Mouse (Mus musculus) lung, postnatal 25 days (tissue): Measurements from ENCODE around the gene Rbm26.

Experiments
- DNase-seq: peaks from one replicate; pipeline ENCODE4 v3.0.0; 2022; ENCODE audit warnings: low spot score

Gene Rbm26

GRCm38 (mm10) chr14:105177238-105177693 lies at the start of gene Rbm26:
TSS of gene Rbm26 (minus strand) at chr14:105177327.
- peak; percentile 97 for DNase-seq

DNA sequence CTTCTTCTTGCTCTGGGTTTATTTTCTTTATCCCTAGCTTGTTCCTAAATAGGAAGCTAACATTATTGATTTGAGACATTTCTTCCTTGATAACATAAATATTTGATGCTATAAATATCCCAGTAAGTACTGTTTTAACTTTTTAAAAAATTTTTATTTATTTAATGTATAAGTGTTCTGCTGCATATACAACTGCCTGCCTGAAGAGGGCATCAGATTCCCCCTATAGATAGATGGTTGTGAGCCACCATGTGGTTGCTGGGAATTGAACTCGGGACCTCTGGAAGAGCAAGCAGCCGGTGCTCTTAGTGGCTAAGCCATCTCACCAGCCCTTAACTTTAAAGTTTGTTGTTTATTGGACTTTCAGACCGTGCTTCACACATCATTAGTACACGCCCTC lies 48.7 kb upstream of the Rbm26 start:
- DNase-seq: no peak

GRCm38 (mm10) chr14:105222240-105222639 lies 45.1 kb upstream of the Rbm26 start:
- DNase-seq: no peak

GRCm38 (mm10) chr14:105219525-105220376 lies 42.6 kb upstream of the Rbm26 start:
- DNase-seq: peak; percentile 5

GRCm38 (mm10) chr14:105198401-105198800 lies 21.3 kb upstream of the Rbm26 start:
- DNase-seq: peak; percentile 45

GRCm38 (mm10) chr14:105194682-105195081 lies 17.6 kb upstream of the Rbm26 start:
- DNase-seq: no peak

- DNase-seq: no peak
Observed at GRCm38 (mm10) chr14:105184866-105185265, 7.7 kb upstream of the Rbm26 start.

DNA sequence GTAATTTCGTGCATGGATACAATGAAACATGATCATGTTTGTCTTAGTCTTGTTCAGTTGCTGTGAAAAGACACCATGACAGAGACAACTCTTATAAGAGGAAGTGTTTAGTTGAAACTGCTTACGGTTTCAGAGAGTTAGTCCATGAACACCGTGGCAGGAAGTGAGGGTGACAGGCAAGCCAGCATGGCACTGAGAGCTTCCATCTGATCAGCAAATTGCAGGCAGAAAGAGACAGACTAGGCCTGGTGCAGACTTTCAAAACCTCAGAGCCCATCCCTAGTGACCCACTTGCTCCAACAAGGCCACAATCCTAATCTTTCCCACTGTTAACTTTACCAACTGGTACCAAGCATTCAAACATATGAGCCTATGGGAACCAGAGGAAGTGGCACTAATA lies 5.7 kb upstream of the Rbm26 start:
- no peak for DNase-seq

- DNase-seq: no peak
Observed at GRCm38 (mm10) chr14:105179733-105180132, 2.6 kb upstream of the Rbm26 start.

DNA sequence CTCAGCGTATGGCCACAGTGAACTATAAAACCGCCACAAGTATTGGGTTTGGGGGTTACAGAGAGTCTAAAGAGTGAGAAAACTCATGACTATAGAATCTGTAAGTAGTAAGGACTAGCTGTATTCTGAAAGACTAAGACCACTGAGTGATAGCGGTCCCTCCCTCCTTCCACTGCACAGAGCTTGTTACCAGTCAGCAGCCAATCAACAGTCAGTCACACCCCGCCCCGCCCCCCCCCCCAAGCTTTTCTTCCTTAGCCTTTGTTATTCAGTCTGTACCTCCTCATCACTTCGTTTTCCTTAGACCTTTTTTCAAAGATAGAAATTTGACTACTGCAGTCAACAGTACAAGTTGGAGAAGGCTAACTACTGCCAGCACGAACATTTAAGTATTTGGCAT lies 1.9 kb upstream of the Rbm26 start:
- no peak for DNase-seq

- DNase-seq: peak; percentile 8
Observed at GRCm38 (mm10) chr14:105176381-105177168, 552 bp downstream of the Rbm26 start.

- no peak for DNase-seq
Observed at GRCm38 (mm10) chr14:105167181-105167580, 9.9 kb downstream of the Rbm26 start.

DNA sequence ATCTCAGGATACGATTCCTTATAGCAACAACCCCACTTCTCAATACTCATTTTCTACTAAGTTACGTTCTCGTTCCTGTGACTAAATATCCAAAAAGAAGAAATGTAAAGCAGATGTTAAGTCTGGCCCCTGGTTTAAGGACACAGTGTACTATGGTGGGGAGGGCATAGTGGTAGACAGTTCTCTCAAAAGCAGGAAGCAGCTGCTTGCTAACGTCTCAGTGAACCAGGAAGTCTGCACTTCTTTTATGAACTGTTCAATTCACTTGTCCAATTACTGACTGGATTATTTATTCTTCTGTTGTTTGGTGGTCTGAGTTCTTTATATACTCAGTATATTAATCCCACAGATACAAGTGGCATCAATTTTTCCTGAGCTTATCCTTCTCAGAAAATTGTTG lies 12.3 kb downstream of the Rbm26 start:
- DNase-seq: peak; percentile 26

DNA sequence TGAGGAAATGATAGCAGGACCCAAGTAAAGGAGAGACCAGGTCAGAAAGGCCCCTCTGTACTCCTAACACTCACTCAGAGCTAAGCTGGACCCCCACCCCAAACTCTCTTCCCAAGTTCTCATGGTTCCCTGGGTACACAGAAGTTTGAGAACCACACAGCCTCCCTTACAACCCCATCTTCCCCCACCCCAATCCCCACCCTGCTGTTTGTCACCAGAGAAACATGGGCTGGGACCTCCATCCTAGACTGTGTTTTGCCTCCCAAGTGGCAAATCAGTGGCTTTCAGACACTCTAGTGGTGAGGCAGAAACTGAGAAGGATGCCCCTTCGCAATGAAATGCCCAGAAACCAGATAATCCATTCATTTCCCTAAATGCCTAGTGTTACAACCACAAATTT lies 15.8 kb downstream of the Rbm26 start:
- no peak for DNase-seq

DNA sequence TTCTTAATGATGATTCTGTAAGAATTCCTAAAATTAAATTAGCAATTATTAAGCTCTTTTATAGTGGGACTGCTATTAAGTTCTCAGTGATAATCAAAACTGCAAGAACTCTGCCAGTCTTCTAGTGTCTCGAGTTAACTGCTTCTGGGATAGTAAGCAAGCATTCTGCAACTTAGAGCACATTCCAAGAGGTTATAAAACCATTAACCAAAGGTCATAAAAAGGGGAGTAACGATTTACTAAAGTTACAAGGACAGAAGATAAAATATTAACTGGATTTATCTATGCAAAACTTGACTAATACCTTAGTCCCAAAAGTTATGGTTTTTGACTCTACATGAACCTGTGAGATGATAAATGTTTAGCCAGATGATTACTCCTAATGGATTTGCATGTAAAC lies 18.6 kb downstream of the Rbm26 start:
- no peak for DNase-seq

GRCm38 (mm10) chr14:105134076-105134475 lies 43.1 kb downstream of the Rbm26 start:
- DNase-seq: no peak

DNA sequence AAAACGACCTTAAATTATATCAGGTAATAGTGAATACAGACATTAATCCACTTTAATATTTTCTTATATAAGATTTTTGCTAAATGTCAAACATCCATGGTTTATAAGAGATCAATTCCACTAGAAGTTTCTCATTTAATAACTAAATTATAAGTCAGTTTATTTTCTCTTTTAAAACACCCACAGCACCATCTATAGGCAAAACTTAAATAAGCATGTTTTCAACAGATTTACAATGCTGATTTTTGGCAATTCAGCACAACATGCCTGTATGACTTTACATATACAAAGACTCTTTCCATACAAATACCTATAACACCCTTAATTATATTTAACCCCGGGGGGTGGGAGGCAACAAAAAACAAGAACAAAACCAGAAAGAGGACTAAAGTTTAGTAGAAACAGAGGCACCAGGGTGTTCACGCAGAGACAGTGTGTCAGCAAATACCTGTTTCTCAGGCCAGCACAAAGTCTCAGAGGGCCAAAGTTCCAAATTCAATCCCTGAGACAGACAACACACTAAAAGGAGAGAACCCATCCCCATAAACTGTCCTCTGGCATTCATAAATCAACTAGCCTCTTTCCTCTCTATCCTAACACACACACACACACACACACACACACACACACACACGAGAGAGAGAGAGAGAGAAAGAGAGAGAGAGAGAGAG lies 49.3 kb downstream of the Rbm26 start:
- DNase-seq: no peak

DNA sequence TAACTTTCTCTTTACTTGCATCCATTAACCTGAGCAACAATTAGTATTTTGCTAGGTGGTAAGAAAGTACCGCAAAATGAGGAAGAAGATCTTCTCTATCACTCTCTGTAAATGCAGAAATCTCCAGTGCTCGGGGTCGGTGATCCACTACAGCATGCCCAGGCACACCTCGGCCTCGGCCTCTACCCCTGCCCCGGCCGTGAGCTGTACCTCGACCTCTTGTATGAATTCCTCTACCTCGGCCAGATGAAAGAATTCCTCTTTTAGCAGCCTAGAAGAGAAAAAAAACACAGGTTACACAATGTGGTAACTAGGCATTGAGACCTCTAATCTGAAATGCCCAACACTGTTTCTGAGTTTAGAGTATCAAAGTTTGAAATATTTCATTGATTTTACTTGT lies 52.6 kb downstream of the Rbm26 start:
- no peak for DNase-seq

DNA sequence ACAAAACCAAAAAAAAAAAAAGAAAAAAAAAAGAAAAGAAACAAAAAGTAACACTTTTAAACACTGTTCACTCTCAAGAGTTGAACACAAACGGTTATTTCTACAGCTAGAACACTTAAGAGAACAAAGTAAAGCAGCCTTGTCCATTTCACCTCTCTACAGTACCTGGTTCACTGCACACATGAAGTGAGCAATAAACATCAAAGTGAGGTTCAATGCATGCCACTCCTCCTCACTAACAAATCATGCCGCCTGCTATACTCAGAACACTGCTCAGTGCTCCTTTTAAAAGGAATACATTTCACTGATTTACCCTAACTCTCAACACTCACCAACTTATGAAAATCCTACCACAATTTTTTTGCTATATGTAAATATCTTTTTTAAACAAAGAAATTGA lies 61.7 kb downstream of the Rbm26 start:
- no peak for DNase-seq

DNA sequence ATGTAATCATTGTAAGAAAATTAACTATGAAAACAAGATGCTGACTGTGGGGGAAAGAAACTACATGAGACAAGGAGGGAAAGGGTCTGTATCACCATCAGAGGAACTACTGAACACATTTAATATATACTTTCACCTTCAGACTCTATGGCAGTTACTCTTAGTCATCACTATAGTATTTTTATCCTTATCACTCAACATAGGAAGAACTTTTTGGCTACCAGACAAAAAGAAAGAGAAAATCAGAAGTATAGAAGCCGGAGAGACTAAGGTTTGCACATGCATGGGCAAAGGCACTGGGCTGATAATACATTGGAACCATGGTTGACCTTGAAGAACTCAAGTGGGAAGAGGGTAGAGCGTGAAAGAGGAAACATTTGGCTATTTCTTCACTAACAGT lies 70.9 kb downstream of the Rbm26 start:
- no peak for DNase-seq

DNA sequence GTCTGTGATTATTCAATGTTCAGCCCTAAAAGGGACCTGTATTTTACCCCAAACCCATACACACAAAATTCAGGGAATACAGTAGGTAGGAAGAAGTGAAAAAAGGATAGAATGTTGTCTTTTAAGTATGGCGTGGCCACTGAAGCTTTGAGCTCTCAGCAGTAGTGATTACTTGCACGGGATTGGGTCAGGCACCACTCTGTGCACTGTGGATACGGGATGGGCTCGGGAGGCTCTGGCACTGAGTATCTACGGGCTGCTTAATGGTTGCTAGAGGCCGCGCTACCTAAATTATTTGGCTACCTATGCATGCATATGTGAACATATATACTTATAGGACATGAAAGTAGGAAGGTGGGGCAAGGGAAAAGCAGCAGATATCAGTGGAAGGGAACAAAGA lies 78.3 kb downstream of the Rbm26 start:
- no peak for DNase-seq

DNA sequence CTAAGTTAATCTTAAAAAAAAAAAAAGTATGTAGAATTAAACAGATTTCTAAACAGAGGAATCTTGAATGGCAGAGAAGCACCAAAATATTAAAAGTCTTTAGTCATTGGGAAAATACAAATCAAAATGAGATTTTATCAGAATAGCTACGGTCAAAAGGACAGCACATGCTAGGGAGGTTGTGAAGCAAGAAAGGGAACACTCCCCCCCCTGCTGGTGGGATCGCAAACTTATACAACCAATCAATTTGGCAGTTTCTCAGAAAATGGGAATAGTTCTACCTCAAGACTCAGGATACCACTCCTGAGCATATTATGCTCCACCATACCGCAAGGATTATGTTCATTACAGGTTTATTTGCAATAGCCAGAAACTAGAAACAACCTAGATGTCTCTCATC lies 80.9 kb downstream of the Rbm26 start:
- DNase-seq: no peak

DNA sequence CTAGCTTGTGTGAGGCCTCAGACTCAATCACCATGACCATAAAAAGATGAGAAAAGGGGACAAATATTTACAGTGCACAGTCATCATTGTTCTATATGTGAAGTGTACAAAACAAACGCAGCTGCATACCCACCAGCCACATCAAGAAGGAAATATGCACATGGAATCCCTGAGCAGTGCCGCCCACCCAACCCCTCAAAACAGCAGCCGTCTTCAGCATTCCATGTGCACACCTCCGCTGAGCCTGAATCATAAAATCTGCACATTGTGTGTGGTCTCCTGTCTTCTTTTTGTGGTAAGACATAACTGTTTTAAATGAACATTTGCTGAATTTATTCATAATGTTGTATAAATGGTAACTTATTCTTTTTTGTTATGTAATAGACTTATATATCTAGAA lies 90.1 kb downstream of the Rbm26 start:
- DNase-seq: no peak
